Mouse (Mus musculus) stomach, embryonic 14.5 days (tissue): ENCODE measurements around the gene Wnt10a. TPM values are rescaled to one million over a fixed set of nuclear protein-coding genes. Genes with fewer than 3 reads are reported as not detected.

Experiments used
- ATAC-seq: fragments of 200-750 bp; cut with Nextera tagmentation; 2 replicates; pipeline ENCODE4 v1.8.0; 2017; ENCODE audit warnings: low read depth, moderate TSS enrichment; ENCODE audit not compliant: insufficient number of reproducible peaks, insufficient read depth, low FRiP score
- H3K27ac ChIP-seq: fragments of 300-500 bp; sonication (generic); 2 replicates; pipeline ENCODE4 v1.5.1; 2014; ENCODE audit warnings: mild to moderate bottlenecking, low read length, moderate library complexity, mixed read lengths
- H3K27me3 ChIP-seq: fragments of 300-500 bp; sonication (generic); 2 replicates; pipeline ENCODE4 v1.6.1; 2014; ENCODE audit warnings: low read length, control low read depth, mixed read lengths; ENCODE audit not compliant: control insufficient read depth, insufficient read depth
- H3K36me3 ChIP-seq: fragments of 300-500 bp; sonication (generic); 2 replicates; pipeline ENCODE4 v1.6.1; 2014; ENCODE audit warnings: mild to moderate bottlenecking, control low read depth, low read length, moderate library complexity, mixed read lengths; ENCODE audit not compliant: control insufficient read depth, insufficient read depth
- H3K4me1 ChIP-seq: fragments of 300-500 bp; sonication (generic); 2 replicates; pipeline ENCODE4 v1.6.1; 2014; ENCODE audit warnings: low read length, control low read depth, mixed read lengths; ENCODE audit not compliant: control insufficient read depth, insufficient read depth
- H3K4me2 ChIP-seq: fragments of 300-500 bp; sonication (generic); replicated peaks from 2 replicates; pipeline ENCODE4 v1.6.1; 2014; ENCODE audit warnings: low read depth, low read length, control low read depth
- H3K4me3 ChIP-seq: fragments of 300-500 bp; sonication (generic); 2 replicates; pipeline ENCODE4 v1.5.1; 2014; ENCODE audit warnings: low read depth, low read length, control low read depth
- H3K9ac ChIP-seq: fragments of 300-500 bp; sonication (generic); replicated peaks from 2 replicates; pipeline ENCODE4 v1.6.1; 2014; ENCODE audit warnings: low read depth, mild to moderate bottlenecking, control low read depth, low read length, moderate library complexity, mixed read lengths
- H3K9me3 ChIP-seq: fragments of 300-500 bp; sonication (generic); 2 replicates; pipeline ENCODE4 v1.6.1; 2016; ENCODE audit warnings: low read depth, low read length, control low read depth; ENCODE audit not compliant: control insufficient read depth
- WGBS: fragments of 180-500 bp; shearing (Covaris S2); extraction: QIAGEN DNeasy Blood & Tissue Kit; methylation state at CpG from one replicate; pipeline ENCODE4 v1.1.7; 2014; 5-methylcytosine and 5-hydroxymethylcytosine counted together
- polyA plus RNA-seq: library from polyadenylated mRNA; unstranded; fragments of >200 nt; fragmentation: Nextera tagmentation; extraction: Ambion mirVana; gene quantifications from 2 replicates; pipeline ENCODE4 v1.2.1, GENCODE M21; 2014

Wnt10a gene
- polyA plus RNA-seq = 2.0 and 3.1 TPM in 2 replicates

DNA sequence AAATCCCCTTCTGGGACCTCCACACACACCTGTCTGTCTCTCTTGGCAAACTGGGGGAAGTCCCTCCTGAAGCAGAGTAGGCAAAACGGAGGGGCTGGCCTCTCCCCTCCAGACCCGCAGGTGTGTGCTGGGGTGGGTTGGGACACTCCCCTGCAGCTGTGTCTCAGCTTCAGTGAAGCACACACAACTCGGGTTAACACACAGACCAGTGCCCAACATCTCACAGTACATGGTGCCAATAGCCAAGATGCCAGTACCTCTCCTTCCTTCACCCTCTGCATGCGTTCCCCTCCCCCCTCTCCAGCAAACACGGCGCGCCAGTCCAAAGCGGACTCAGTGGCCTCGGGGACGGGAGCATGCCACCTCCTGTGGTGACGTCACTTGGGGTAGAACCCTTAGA, at the start of gene Wnt10a:
Gene Wnt10a, plus strand, starts transcription at position 268 of the 400 bp plus-strand sequence.
- H3K4me1 ChIP-seq = peaks cover 20% of the 10 kb centered on the region; the same call in 1 of the 2 replicates
- H3K9ac ChIP-seq = no peak within 1 kb of the TSS
- H3K27ac ChIP-seq = no peak within 1 kb of the TSS
- H3K4me2 ChIP-seq = peak within 1 kb of the TSS; percentile 47
- 2% methylated on average over 11 of the region's 11 CpGs for WGBS
- peaks cover 72% of the 10 kb centered on the region for H3K27me3 ChIP-seq
- no peaks in the 10 kb centered on the region for H3K36me3 ChIP-seq
- H3K9me3 ChIP-seq = no peaks in the 10 kb centered on the region
- H3K4me3 ChIP-seq = peak within 1 kb of the TSS; percentile 26
- no peak for ATAC-seq

DNA sequence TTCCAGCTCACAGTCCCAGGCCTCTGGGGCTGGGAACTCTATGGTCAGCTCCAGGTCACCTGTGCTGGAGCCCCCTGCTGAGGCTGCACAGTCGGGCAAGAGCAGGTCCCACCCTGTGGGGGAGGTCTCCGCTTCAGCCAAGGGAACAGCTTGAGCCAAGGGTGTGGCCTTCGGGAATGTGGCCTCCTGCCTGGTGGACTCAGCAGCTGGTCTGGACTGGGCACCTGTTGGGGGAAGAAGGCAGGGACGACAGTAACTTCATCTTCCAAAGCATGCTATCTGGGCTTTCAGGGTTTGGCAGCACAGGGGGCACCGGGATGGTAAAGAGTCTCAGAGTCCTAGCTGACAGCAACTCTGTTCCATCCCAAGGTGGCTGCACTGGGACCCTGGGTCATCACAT, 44.0 kb upstream of the Wnt10a start:
- Histone ChIP-seq H3K27me3 (no peaks in the 10 kb centered on the region), H3K4me3 (no peak overlapping the region), H3K36me3 (no peaks in the 10 kb centered on the region), H3K4me2 (no peak overlapping the region), H3K9me3 (no peaks in the 10 kb centered on the region), H3K27ac (no peak overlapping the region), H3K9ac (no peak overlapping the region), H3K4me1 (peaks cover 4% of the 10 kb centered on the region)
- no peak for ATAC-seq
- 70% methylated on average over 5 of the region's 5 CpGs for WGBS

DNA sequence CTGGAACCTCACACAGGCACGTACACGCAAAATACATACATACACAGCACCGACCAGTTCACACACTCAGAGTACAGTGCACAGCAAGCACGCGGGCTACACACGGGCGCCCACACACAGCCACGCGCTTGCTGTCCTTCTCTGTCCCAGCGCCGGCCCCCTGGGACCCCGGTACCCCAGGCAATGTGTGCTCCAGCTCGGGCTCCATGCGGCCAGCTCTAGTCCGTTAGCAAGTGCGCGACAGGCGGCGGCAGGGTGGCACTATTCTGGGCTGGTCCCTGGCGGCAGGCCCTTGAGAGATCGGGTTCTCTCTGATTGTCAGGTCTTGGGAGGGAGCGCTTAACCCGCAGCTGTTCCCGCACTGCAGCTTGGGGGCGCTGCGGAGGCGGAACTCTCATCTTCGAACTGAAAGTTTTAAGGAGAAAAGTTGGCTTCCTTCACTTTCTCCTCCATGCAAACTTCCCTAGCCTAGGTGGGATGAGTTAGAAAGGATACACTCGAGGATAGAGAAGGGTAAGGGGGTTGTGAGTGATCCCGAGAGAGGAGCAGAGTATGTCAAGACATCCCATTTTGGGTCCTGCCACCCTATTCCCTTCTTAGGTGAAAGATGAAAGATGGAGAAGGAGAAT, 42.6 kb upstream of the Wnt10a start, which contains the start of gene Prkag3:
Gene Prkag3, minus strand, starts transcription at position 579 of the 629 bp plus-strand sequence.
- 10% methylated on average over 30 of the region's 30 CpGs for WGBS

DNA sequence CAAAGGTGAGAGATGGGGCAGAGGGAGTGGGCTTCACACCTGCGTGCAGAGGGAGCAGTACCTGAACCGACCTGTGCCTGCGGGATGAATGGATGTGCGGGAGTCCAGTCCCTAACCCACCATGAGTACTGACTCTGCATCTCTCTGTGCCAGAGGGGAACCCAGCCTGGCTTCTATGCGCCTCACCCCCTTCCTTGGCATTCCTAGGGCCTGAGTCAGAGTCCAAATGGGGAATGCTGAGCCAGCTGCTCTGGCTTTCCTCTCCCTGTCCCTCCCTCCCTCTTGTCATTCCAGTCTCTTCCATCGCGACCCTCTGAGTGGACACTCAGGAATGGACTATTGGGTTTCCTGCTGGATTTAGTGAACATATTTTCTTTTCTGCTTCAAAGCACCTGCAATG, 42.0 kb upstream of the Wnt10a start:
- no peak overlapping the region for H3K4me3 ChIP-seq
- H3K9ac ChIP-seq = no peak overlapping the region
- H3K4me2 ChIP-seq = peak overlapping the region; percentile 39; the same call in 1 of the 2 replicates
- WGBS = 52% methylated on average over 7 of the region's 7 CpGs
- peak; percentile 54; the same call in 1 of the 2 replicates for ATAC-seq
- no peaks in the 10 kb centered on the region for H3K27me3 ChIP-seq
- no peak overlapping the region for H3K27ac ChIP-seq
- no peaks in the 10 kb centered on the region for H3K9me3 ChIP-seq
- H3K4me1 ChIP-seq = peaks cover 4% of the 10 kb centered on the region
- no peaks in the 10 kb centered on the region for H3K36me3 ChIP-seq

More for the DNA sequence above, 42.6 kb upstream of the Wnt10a start, which contains the start of gene Prkag3:
- ATAC-seq = peak; percentile 28; the same call in 1 of the 2 replicates
- Histone ChIP-seq H3K9ac (no peak within 1 kb of the TSS; the same call in 1 of the 2 replicates), H3K9me3 (no peaks in the 10 kb centered on the region), H3K4me1 (peaks cover 4% of the 10 kb centered on the region), H3K36me3 (no peaks in the 10 kb centered on the region), H3K27me3 (no peaks in the 10 kb centered on the region), H3K4me2 (peak within 1 kb of the TSS; percentile 39), H3K27ac (no peak within 1 kb of the TSS), H3K4me3 (peak within 1 kb of the TSS; percentile 20; the same call in 1 of the 2 replicates)

DNA sequence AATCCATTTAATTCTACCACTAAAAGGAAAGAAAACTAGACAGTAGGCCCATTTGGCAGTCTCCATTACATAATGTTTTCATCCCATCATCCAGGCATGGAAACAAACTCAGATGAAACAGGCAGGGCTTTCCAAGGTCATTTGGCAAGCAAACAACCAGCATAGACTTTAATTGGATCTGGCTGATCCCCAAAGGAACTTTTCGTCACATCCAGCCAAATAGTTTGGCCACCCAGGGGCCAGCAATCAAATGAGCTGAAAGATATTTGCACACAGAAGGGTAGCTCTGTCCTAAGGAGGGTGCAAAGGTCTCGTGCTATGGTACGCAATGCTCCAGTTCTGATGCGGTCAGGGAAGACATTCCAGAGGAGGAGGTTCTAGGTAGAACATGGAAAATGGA, 40.6 kb upstream of the Wnt10a start:
- H3K27ac ChIP-seq = no peak overlapping the region
- no peaks in the 10 kb centered on the region for H3K36me3 ChIP-seq
- no peaks in the 10 kb centered on the region for H3K9me3 ChIP-seq
- 78% methylated on average over 4 of the region's 4 CpGs for WGBS
- H3K4me2 ChIP-seq = no peak overlapping the region
- peaks cover 4% of the 10 kb centered on the region for H3K4me1 ChIP-seq
- H3K27me3 ChIP-seq = no peaks in the 10 kb centered on the region
- ATAC-seq = no peak
- no peak overlapping the region for H3K9ac ChIP-seq
- H3K4me3 ChIP-seq = no peak overlapping the region

DNA sequence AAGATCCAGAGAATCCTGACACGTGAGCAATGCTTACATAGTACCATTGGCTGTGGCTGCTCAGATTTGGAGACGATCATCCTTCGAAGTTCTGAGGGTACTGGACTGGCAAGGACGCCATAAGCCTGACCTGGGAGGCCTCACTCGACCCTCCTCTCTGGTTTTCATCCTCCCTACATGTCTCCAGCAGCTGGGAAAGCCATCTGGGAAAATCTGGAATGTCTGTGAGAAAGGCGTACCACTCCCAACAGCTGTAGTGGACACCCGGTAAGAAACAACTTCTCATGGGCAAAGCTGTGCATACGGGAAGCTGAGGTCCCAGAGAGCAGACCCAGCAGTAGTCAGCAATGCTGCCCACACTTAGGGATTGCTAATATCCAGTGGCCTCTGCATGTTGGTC, 39.2 kb upstream of the Wnt10a start:
- Histone ChIP-seq H3K4me1 (peaks cover 4% of the 10 kb centered on the region), H3K27ac (no peak overlapping the region), H3K36me3 (no peaks in the 10 kb centered on the region), H3K9me3 (no peaks in the 10 kb centered on the region), H3K4me3 (no peak overlapping the region), H3K27me3 (no peaks in the 10 kb centered on the region), H3K4me2 (no peak overlapping the region), H3K9ac (no peak overlapping the region)
- WGBS = 73% methylated on average over 8 of the region's 8 CpGs
- ATAC-seq = no peak

DNA sequence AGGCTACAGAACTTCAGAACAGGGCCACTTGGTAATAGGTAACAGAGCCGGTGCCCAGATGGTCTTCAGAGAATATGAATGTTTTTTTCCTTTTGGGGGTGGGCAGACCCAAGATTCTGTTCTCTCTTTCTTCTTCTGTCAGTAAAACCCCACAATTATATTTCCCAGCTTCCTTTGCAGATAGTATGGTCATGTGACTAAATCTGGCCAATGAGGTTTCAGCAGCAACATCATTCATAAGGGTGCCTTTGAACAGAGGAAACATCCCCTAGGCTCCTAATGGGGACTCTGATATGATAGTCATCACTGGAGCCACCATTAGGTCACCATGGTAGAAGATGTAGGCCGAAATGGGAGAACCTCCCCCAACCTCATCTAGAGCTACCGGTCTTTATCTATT, 38.5 kb upstream of the Wnt10a start:
- no peaks in the 10 kb centered on the region for H3K36me3 ChIP-seq
- ATAC-seq = no peak
- H3K27ac ChIP-seq = no peak overlapping the region
- no peak overlapping the region for H3K4me2 ChIP-seq
- no peak overlapping the region for H3K4me3 ChIP-seq
- H3K4me1 ChIP-seq = peaks cover 4% of the 10 kb centered on the region
- no peak overlapping the region for H3K9ac ChIP-seq
- no peaks in the 10 kb centered on the region for H3K9me3 ChIP-seq
- H3K27me3 ChIP-seq = no peaks in the 10 kb centered on the region
- WGBS = 98% methylated on average over 3 of the region's 3 CpGs

DNA sequence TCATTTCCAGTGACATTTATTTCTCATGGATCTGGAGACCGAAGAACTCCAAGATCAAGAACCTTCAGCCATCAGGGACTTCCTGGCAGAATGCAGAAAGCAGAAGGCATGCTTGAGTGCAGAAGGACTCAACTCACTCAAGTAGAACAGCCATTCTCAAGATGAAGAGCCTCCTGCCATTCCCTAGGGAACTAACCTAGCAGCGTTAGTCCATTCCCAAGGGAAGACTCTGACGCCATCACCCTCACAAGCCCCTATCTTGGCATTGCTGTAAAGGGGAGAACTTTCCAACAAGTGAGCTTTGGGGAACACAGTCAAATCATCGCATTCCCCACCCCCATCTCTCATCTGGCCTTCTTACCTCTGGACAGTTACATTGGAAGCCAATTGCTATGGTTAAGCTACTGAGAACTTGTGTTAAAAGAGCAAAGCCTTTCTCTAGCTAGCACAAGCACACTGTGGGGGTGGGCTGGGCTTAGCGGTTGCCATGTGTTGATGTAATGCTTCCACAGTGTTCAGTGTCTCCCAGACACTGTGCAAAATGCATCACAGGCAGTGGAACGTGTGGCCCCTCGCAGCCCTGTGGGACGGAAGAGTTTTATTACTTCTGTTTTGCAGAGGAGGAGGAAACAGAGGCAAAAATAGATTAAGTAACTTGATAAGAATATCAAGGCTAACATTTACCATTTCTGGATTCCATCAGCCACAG, 37.9 kb upstream of the Wnt10a start:
- H3K4me1 ChIP-seq = peaks cover 4% of the 10 kb centered on the region
- WGBS = 81% methylated on average over 8 of the region's 8 CpGs
- no peaks in the 10 kb centered on the region for H3K9me3 ChIP-seq
- H3K4me3 ChIP-seq = no peak overlapping the region
- no peak overlapping the region for H3K4me2 ChIP-seq
- no peaks in the 10 kb centered on the region for H3K27me3 ChIP-seq
- ATAC-seq = no peak
- H3K36me3 ChIP-seq = no peaks in the 10 kb centered on the region
- H3K9ac ChIP-seq = no peak overlapping the region
- H3K27ac ChIP-seq = no peak overlapping the region
